Mouse (Mus musculus): Measurements from ENCODE around the gene Hspa12b.

DNA sequence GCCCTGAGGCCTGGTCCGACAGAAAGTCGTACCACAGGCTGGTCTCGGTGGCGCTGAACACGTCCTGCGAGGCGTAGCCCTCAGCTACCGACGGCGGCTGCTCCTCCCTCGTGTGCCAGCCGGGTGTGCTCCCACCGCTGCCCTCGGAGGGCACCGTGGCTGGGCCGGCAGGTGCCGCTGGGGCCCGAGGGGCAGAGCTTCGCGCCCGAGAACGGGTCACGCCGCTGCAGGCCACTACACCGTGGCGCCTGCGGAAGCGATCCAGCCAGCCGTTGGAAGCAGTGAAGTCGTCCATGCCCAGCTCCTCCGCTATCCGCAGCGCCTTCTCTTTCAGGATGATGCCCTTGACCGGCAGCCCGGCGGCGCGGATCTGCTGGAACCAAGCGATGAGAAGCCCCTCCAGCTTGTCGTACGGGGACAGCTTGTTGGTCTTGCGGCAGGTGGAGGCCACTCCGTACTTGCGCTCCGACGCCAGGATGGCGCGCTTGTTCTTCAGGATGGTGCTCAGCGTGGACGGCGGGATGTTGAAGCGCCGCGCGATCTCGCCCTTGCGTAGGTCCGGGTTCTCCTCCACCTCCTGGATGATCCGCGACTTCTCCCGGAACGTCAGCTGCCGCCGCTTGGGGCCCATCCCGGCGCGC is 52.3 kb downstream of the Hspa12b start:
- TF ChIP-seq POLR2A (IDR thresholded peaks at IDR 0.05; ENCODE audit: low read depth, low read length) (no peak), CTCF (IDR thresholded peaks at IDR 0.05; ENCODE audit: extremely low read depth, insufficient read depth, insufficient read length, insufficient replicate concordance) (no peak)
